Mouse (Mus musculus): ENCODE results near the gene Stip1. TPM values are rescaled to one million over a fixed set of nuclear protein-coding genes. Genes with fewer than 3 reads are reported as not detected.

Stip1 gene
- total and polyA plus RNA-seq, 3 experiments: 284 to 430 (median 370) TPM

- Histone ChIP-seq H3K27ac (ENCODE audit: control insufficient read depth, low read depth, low read length) (no peak overlapping the region), H3K36me3 (ENCODE audit: control insufficient read depth in 1 of 2, insufficient read depth in 2 of 2, low read length in 2 of 2) (peaks cover 12 to 20% of the 10 kb centered on the region in 2 experiments), H3K4me3 (ENCODE audit: control insufficient read depth in 1 of 2, insufficient read depth in 1 of 2, low read depth in 2 of 2, low read length in 2 of 2) (no peak overlapping the region), H3K27me3 (ENCODE audit: control insufficient read depth in 1 of 2, insufficient read depth in 2 of 2, low read length in 2 of 2) (no peaks in the 10 kb centered on the region), H3K4me1 (ENCODE audit: control insufficient read depth in 1 of 2, insufficient read depth in 2 of 2, low read length in 2 of 2) (peaks cover 4 to 18% of the 10 kb centered on the region in 2 experiments), H3K9me3 (replicated peaks; ENCODE audit: insufficient read depth, low read length) (no peaks in the 10 kb centered on the region), H3K79me2 (ENCODE audit: control insufficient read depth, insufficient read depth, low read length, poor library complexity) (peaks cover 27% of the 10 kb centered on the region), H3K9ac (ENCODE audit: control insufficient read depth, low read depth, low read length, poor library complexity, severe bottlenecking) (no peak overlapping the region)
- no peak for TF ChIP-seq RAD21 (IDR thresholded peaks at IDR 0.05; ENCODE audit: low read depth, low read length)
- no peak for TF ChIP-seq MAFK (IDR thresholded peaks at IDR 0.05; ENCODE audit: borderline replicate concordance, low read depth, low read length)
- no peak for TF ChIP-seq ZNF384 (IDR thresholded peaks at IDR 0.05; ENCODE audit: low read depth, low read length)
- no peak for TF ChIP-seq ELF1 (IDR thresholded peaks at IDR 0.05; ENCODE audit: low read depth, low read length)
- TF ChIP-seq RCOR1 (IDR thresholded peaks at IDR 0.05; ENCODE audit: low read depth, low read length): no peak
- no peak; the same call in 1 of the 2 replicates for TF ChIP-seq POLR2AphosphoS2 (IDR thresholded peaks at IDR 0.05; ENCODE audit: low read length)
- TF ChIP-seq CHD1 (IDR thresholded peaks at IDR 0.05; ENCODE audit: low read depth, low read length): no peak
- no peak for TF ChIP-seq UBTF (IDR thresholded peaks at IDR 0.05; ENCODE audit: borderline replicate concordance, insufficient read depth, low read depth, low read length)
- TF ChIP-seq KAT2A (conservative IDR thresholded peaks at IDR 0.05; ENCODE audit: low read depth, low read length): no peak
- TF ChIP-seq SIN3A (IDR thresholded peaks at IDR 0.05; ENCODE audit: low read length): no peak
- no peak for TF ChIP-seq ZMIZ1 (IDR thresholded peaks at IDR 0.05; ENCODE audit: low read depth, low read length)
- TF ChIP-seq SMC3 (IDR thresholded peaks at IDR 0.05; ENCODE audit: low read depth, low read length): no peak
- TF ChIP-seq HCFC1 (IDR thresholded peaks at IDR 0.05; ENCODE audit: low read depth, low read length): no peak
- TF ChIP-seq TBP (IDR thresholded peaks at IDR 0.05; ENCODE audit: low read depth, low read length): no peak
- no peak for TF ChIP-seq GATA1 (IDR thresholded peaks at IDR 0.05; ENCODE audit: low read depth, low read length)
- TF ChIP-seq ZKSCAN1 (IDR thresholded peaks at IDR 0.05; ENCODE audit: low read depth, low read length): no peak
- no peak for DNase-seq (ENCODE audit: low read depth, low spot score)
Measured at GRCm38 (mm10) chr19:7014481-7015135, 25.2 kb downstream of the Stip1 start.

- no peak for DNase-seq (ENCODE audit: low read depth, low spot score)
- Histone ChIP-seq H3K79me2 (ENCODE audit: control insufficient read depth, insufficient read depth, low read length, poor library complexity) (peaks cover 24% of the 10 kb centered on the region), H3K9ac (ENCODE audit: control insufficient read depth, low read depth, low read length, poor library complexity, severe bottlenecking) (no peak overlapping the region), H3K4me3 (ENCODE audit: control insufficient read depth in 1 of 2, insufficient read depth in 1 of 2, low read depth in 2 of 2, low read length in 2 of 2) (no peak overlapping the region), H3K27me3 (ENCODE audit: control insufficient read depth in 1 of 2, insufficient read depth in 2 of 2, low read length in 2 of 2) (no peaks in the 10 kb centered on the region), H3K36me3 (ENCODE audit: control insufficient read depth in 1 of 2, insufficient read depth in 2 of 2, low read length in 2 of 2) (peaks cover 15 to 19% of the 10 kb centered on the region in 2 experiments), H3K27ac (ENCODE audit: control insufficient read depth, low read depth, low read length) (no peak overlapping the region), H3K4me1 (ENCODE audit: control insufficient read depth in 1 of 2, insufficient read depth in 2 of 2, low read length in 2 of 2) (peaks cover 4 to 16% of the 10 kb centered on the region in 2 experiments), H3K9me3 (replicated peaks; ENCODE audit: insufficient read depth, low read length) (no peaks in the 10 kb centered on the region)
- TF ChIP-seq ELF1 (IDR thresholded peaks at IDR 0.05; ENCODE audit: low read depth, low read length) (no peak), CHD1 (IDR thresholded peaks at IDR 0.05; ENCODE audit: low read depth, low read length) (no peak), TCF12 (IDR thresholded peaks at IDR 0.05; ENCODE audit: low read depth, low read length) (no peak), POLR2A (IDR thresholded peaks at IDR 0.05; ENCODE audit: control insufficient read depth in 1 of 2, insufficient read depth in 1 of 2, low read depth in 1 of 2, low read length in 2 of 2, poor library complexity in 1 of 2) (no peak)
Measured at GRCm38 (mm10) chr19:7013984-7014383, 25.8 kb downstream of the Stip1 start.
